Comparison of ENCODE assay signal across 26 mouse cellular contexts in the genomic region with DNA sequence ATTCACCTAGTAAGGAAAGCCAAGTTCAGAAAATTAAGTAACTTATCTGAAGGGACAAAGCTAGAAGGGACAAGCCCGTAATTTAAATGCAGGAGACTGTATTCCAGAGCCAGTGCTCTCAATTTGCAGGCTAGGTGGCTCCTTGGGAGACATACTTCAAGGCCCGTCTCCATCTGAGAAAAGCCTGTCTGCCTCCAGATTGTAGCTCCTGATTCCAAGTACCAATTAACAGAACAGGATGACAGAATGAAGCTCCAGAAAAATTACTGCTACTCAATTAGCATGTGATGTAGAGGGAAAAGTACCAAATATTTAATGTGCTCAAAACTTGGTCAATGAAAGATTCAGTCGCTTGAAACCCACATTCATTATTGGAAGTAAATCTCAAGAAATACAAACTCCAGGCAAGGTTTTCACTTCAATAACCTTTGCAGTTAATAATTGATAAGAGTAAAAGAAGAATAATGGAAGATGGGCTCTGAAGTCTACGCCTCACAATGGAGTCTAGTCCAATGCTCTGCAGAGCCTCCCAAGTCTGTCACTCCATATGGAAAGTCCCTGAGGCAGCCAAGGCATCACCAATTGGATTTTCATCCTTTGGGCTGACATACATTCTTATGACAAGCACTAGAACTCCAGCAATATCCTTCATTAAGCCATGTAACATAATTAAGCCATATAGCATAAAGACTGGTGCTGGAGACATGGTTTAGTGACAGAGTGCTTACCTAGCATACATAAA.
DNase-seq lines count a peak whose midpoint lies in the region; ATAC-seq and TF ChIP-seq lines count a peak whose summit lies in the region.
"Had no signal": no experiment of that assay in that cellular context is flagged by ENCODE, and none has a peak within 500 bp of the region (broad histone marks: within the 10 kb centered on the region; RNA-seq: fewer than 3 reads in every experiment).

No protein-coding gene starts in this region.

- H3K9ac ChIP-seq in forebrain, embryonic 14.5 days (ENCODE audit: low read length) = no peak overlapping the region
- no peak overlapping the region for H3K9ac ChIP-seq in forebrain, embryonic 11.5 days (ENCODE audit: low read length)
- H3K9ac ChIP-seq in forebrain, postnatal 0 days = no peak overlapping the region
- H3K9ac ChIP-seq in forebrain, embryonic 12.5 days = no peak overlapping the region
- H3K9ac ChIP-seq: embryonic facial prominence, embryonic 13.5 days; hindbrain, embryonic 13.5 days; intestine, embryonic 15.5 days had no signal

- no peak overlapping the region for H3K4me2 ChIP-seq in forebrain, embryonic 14.5 days (ENCODE audit: low read length)
- H3K4me2 ChIP-seq in forebrain, embryonic 11.5 days (ENCODE audit: low read depth, low read length, severe bottlenecking) = no peak overlapping the region
- no peak overlapping the region for H3K4me2 ChIP-seq in forebrain, postnatal 0 days (ENCODE audit: low read depth)
- no peak overlapping the region for H3K4me2 ChIP-seq in forebrain, embryonic 12.5 days
- H3K4me2 ChIP-seq: embryonic facial prominence, embryonic 13.5 days; heart, embryonic 11.5 days; hindbrain, embryonic 13.5 days; intestine, embryonic 15.5 days had no signal

- peak; percentile 34; the same call in 1 of the 2 replicates for ATAC-seq in forebrain, embryonic 14.5 days
- ATAC-seq in forebrain, embryonic 11.5 days (replicated peaks; ENCODE audit: low FRiP score) = no peak
- peak; percentile 61; the same call in 1 of the 2 replicates for ATAC-seq in forebrain, postnatal 0 days
- no peak for ATAC-seq in forebrain, embryonic 12.5 days (ENCODE audit: low FRiP score)
- ATAC-seq: activated CD4-positive, CD25-positive, alpha-beta regulatory T cell, adult 4 months; hindbrain, embryonic 16.5 days; intestine, embryonic 15.5 days had no signal

- peaks cover 21% of the 10 kb centered on the region for H3K4me1 ChIP-seq in forebrain, embryonic 14.5 days (ENCODE audit: control insufficient read depth, insufficient read depth, low read length)
- 0 out of 2 replicates have a peak, but pooled peaks cover 2% of the 10 kb centered on the region for H3K4me1 ChIP-seq in forebrain, embryonic 11.5 days (replicated peaks; ENCODE audit: control insufficient read depth, insufficient read depth, low read length)
- H3K4me1 ChIP-seq in forebrain, postnatal 0 days (ENCODE audit: insufficient read depth) = 0 out of 2 replicates have a peak, but pooled peaks cover 5% of the 10 kb centered on the region
- peaks cover 34% of the 10 kb centered on the region for H3K4me1 ChIP-seq in forebrain, embryonic 12.5 days
- H3K4me1 ChIP-seq: intestine, embryonic 15.5 days had no signal

- H3K27ac ChIP-seq in forebrain, embryonic 14.5 days (ENCODE audit: low read depth, low read length) = peak overlapping the region; percentile 55; the same call in 1 of the 2 replicates
- H3K27ac ChIP-seq in forebrain, embryonic 11.5 days (ENCODE audit: low read depth, low read length) = no peak overlapping the region
- H3K27ac ChIP-seq in forebrain, postnatal 0 days (ENCODE audit: low read depth, low read length) = peak overlapping the region; percentile 64; the same call in 1 of the 2 replicates
- no peak overlapping the region for H3K27ac ChIP-seq in forebrain, embryonic 12.5 days
- H3K27ac ChIP-seq: embryonic facial prominence, embryonic 10.5 days; embryonic facial prominence, embryonic 13.5 days; gastrocnemius, adult 2 months; hindbrain, embryonic 10.5 days; hindbrain, embryonic 13.5 days; intestine, embryonic 15.5 days had no signal

- 68% methylated on average over 4 of the region's 4 CpGs for WGBS in forebrain, embryonic 14.5 days
- 93% methylated on average over 4 of the region's 4 CpGs for WGBS in forebrain, embryonic 11.5 days
- WGBS in forebrain, postnatal 0 days = 55% methylated on average over 4 of the region's 4 CpGs
- 87% methylated on average over 4 of the region's 4 CpGs for WGBS in forebrain, embryonic 12.5 days

- H3K4me3 ChIP-seq in forebrain, embryonic 14.5 days (ENCODE audit: low read depth, low read length) = no peak overlapping the region
- no peak overlapping the region for H3K4me3 ChIP-seq in forebrain, embryonic 11.5 days (ENCODE audit: low read depth, low read length)
- no peak overlapping the region for H3K4me3 ChIP-seq in forebrain, postnatal 0 days (ENCODE audit: low read depth, low read length)
- H3K4me3 ChIP-seq in forebrain, embryonic 12.5 days (replicated peaks) = no peak overlapping the region
- H3K4me3 ChIP-seq: embryonic facial prominence, embryonic 10.5 days; embryonic facial prominence, embryonic 13.5 days; erythroblast, embryonic 14.5 days; gastrocnemius, adult 2 months; hindbrain, embryonic 10.5 days; hindbrain, embryonic 13.5 days; intestine, embryonic 15.5 days had no signal

- H3K36me3 ChIP-seq in forebrain, embryonic 14.5 days (ENCODE audit: control insufficient read depth, insufficient read depth, low read length) = no peaks in the 10 kb centered on the region
- H3K36me3 ChIP-seq in forebrain, embryonic 11.5 days (ENCODE audit: control insufficient read depth, insufficient read depth, low read length) = no peaks in the 10 kb centered on the region
- no peaks in the 10 kb centered on the region for H3K36me3 ChIP-seq in forebrain, postnatal 0 days (ENCODE audit: insufficient read depth)
- no peaks in the 10 kb centered on the region for H3K36me3 ChIP-seq in forebrain, embryonic 12.5 days (replicated peaks)
- H3K36me3 ChIP-seq: embryonic facial prominence, embryonic 10.5 days; hindbrain, embryonic 10.5 days; hindbrain, embryonic 13.5 days; intestine, embryonic 15.5 days had no signal

- peak; percentile 61 for DNase-seq in forebrain, embryonic 14.5 days (ENCODE audit: low spot score)
- no peak for DNase-seq in forebrain, embryonic 11.5 days (ENCODE audit: low spot score)
- DNase-seq in forebrain, postnatal 0 days = peak; percentile 62
- DNase-seq in layer of hippocampus, adult 9-11 months = peak; percentile 16
- DNase-seq in layer of hippocampus, adult 8-10 months (ENCODE audit: low spot score in 2 of 2) = no peak
- DNase-seq in brain, embryonic 18.5 days (ENCODE audit: low read depth, low spot score) = peak; percentile 50
- DNase-seq in left cerebral cortex, adult 18-20 months (ENCODE audit: low spot score in 2 of 2) = no peak
- DNase-seq: adrenal gland, adult 8-10 months; adrenal gland, postnatal 25 days; cerebellum, adult 11-12 months; cerebellum, adult 8-10 months; cerebellum, postnatal 10 days; cerebellum, postnatal 36 days; embryo, embryonic 11 days; gastrocnemius, adult 2 months; gastrocnemius, postnatal 14 days had no signal

- no peak for TF ChIP-seq CTCF in forebrain, postnatal 0 days (IDR thresholded peaks at IDR 0.05; ENCODE audit: low read depth)

- no peaks in the 10 kb centered on the region for H3K27me3 ChIP-seq in forebrain, embryonic 14.5 days (replicated peaks; ENCODE audit: control insufficient read depth, insufficient read depth, low read length)
- H3K27me3 ChIP-seq in forebrain, embryonic 11.5 days (ENCODE audit: control insufficient read depth, insufficient read depth, low read length) = no peaks in the 10 kb centered on the region
- H3K27me3 ChIP-seq in forebrain, postnatal 0 days (ENCODE audit: insufficient read depth, low read length) = no peaks in the 10 kb centered on the region
- no peaks in the 10 kb centered on the region for H3K27me3 ChIP-seq in forebrain, embryonic 12.5 days
- H3K27me3 ChIP-seq: embryonic facial prominence, embryonic 13.5 days; hindbrain, embryonic 13.5 days; intestine, embryonic 15.5 days had no signal

- no peaks in the 10 kb centered on the region for H3K9me3 ChIP-seq in forebrain, embryonic 14.5 days (replicated peaks; ENCODE audit: control insufficient read depth, low read length)
- no peaks in the 10 kb centered on the region for H3K9me3 ChIP-seq in forebrain, embryonic 11.5 days (ENCODE audit: control insufficient read depth, low read length)
- H3K9me3 ChIP-seq in forebrain, postnatal 0 days (ENCODE audit: low read length) = no peaks in the 10 kb centered on the region
- H3K9me3 ChIP-seq in forebrain, embryonic 12.5 days = no peaks in the 10 kb centered on the region
- H3K9me3 ChIP-seq: embryonic facial prominence, embryonic 10.5 days; embryonic facial prominence, embryonic 13.5 days; hindbrain, embryonic 10.5 days; hindbrain, embryonic 13.5 days; intestine, embryonic 15.5 days had no signal

Comparison
In these comparisons a context has a peak if more than half of its experiments do, and no peak if none do; other contexts are left out.
1. ATAC-seq: peak in forebrain, embryonic 14.5 days (single experiment) and forebrain, postnatal 0 days (single experiment); none in forebrain, embryonic 11.5 days (single experiment) and forebrain, embryonic 12.5 days (single experiment).
2. DNase-seq: peak in forebrain, embryonic 14.5 days (single experiment), forebrain, postnatal 0 days (single experiment), layer of hippocampus, adult 9-11 months (single experiment) and brain, embryonic 18.5 days (single experiment); none in forebrain, embryonic 11.5 days (single experiment), layer of hippocampus, adult 8-10 months (0 of 2) and left cerebral cortex, adult 18-20 months (0 of 2).
3. H3K27ac ChIP-seq: peak in forebrain, embryonic 14.5 days (single experiment) and forebrain, postnatal 0 days (single experiment); none in forebrain, embryonic 11.5 days (single experiment) and forebrain, embryonic 12.5 days (single experiment).